Mouse (Mus musculus) MEL-GATA-1-ER (cell line): ENCODE data around the gene Cmtm3.

Experiments
- DNase-seq: peaks from one replicate; pipeline ENCODE4 v3.0.0-alpha.2; 2012; ENCODE audit warnings: low read depth; ENCODE audit errors: extremely low read depth

Gene Cmtm3

DNA sequence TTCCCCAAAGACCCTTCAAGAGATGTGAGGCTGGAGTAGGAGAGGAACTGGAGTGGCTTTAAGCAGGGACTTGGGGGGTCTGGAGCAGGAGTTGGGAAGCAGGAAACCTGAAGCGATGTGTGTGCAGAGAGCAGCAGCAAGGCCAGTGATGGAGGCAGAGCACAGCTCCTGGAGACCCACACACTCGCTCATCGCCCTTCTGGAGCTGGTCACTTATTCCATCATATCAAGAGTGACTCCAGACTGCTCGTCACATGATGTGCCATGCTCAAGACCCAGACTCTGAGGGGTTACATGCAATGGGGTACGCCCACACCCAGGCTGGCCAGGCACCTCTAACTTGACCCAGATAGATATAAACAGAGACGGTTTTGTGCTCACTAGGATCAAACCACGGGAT, 41.1 kb downstream of the Cmtm3 start:
- no peak for DNase-seq

GRCm38 (mm10) chr8:104380961-104381411, 41.8 kb downstream of the Cmtm3 start:
- DNase-seq: no peak

GRCm38 (mm10) chr8:104383296-104383695, 44.1 kb downstream of the Cmtm3 start:
- DNase-seq: no peak

GRCm38 (mm10) chr8:104383977-104384376, 44.8 kb downstream of the Cmtm3 start:
- no peak for DNase-seq

DNA sequence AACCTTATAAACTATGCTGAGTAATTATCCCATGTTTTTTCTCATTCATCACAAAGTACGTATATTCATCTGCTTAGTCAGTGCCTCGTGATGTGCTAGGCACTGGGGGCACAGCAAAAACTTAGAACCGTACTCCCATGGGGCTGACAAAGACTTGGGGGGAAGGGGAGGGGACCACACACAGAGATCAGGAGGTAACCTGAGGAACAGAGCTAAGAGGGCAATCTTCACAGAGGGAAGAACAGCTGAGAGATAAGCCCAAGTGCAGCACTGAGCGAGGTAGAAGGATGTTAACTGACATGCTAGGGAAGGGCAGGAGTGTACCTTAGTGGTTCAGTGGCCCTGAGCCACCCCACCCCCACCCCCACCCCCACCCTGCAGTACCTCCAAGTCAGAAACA, 47.5 kb downstream of the Cmtm3 start:
- DNase-seq: no peak

GRCm38 (mm10) chr8:104387501-104387900, 48.3 kb downstream of the Cmtm3 start:
- no peak for DNase-seq

GRCm38 (mm10) chr8:104387980-104388379, 48.8 kb downstream of the Cmtm3 start:
- DNase-seq: no peak

DNA sequence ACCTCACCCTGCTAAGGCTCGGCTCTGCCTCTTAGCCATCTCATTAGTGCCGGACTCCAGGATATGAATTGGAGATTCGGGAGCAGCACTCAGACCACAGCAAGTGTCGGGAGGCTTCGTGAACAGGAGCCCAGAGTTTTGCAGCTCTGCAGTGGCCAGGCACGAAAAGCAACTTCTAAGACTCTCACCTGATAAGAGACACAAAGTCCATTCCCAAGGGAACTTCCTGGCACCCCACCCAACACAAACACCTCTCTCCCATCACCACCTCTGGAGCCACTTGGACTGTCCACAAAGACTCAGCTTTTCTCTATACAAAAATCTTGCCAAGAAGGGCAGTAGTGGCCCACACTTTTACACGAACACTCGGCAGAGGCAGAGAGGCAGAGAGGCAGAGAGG, 51.0 kb downstream of the Cmtm3 start:
- DNase-seq: no peak

DNA sequence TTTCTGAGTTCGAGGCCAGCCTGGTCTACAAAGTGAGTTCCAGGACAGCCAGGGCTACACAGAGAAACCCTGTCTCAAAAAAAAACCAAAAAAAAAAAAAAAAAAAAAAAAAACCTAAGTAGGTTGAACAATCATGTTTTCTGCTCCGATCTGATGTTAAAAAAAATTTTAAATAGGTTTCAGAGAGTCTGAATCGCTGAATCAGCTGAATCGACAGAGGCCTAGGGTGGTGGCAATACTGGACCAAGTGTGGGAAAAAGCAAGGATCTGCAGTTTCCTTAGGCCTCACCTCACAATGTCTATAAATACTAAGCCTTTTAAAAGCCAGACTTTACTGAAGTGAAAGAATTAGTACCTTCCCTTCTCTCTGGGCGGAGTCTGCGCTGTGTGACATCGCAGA, 53.9 kb downstream of the Cmtm3 start:
- no peak for DNase-seq

DNA sequence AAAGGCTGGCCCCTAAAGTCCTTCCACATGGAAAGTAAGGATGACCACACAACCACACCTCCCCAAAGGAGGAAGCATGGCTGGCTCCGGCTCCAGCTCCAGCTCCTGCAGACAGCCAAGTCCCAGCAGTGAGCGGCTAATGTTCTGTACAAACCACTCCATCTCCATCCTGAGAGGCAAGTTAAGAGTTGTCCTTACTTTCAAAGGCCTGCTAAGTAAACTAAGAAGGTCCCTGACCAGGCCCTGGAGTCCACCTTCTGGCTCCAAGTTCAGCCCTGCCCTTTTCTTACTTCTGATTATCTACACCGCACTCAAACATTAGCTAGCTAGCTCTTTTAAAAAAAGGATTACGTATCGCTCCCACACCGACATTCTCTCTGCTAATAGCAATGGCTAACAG, 54.6 kb downstream of the Cmtm3 start:
- no peak for DNase-seq

- peak; percentile 7 for DNase-seq
These were observed 55.8 kb downstream of the Cmtm3 start for GRCm38 (mm10) chr8:104394801-104395702.

DNA sequence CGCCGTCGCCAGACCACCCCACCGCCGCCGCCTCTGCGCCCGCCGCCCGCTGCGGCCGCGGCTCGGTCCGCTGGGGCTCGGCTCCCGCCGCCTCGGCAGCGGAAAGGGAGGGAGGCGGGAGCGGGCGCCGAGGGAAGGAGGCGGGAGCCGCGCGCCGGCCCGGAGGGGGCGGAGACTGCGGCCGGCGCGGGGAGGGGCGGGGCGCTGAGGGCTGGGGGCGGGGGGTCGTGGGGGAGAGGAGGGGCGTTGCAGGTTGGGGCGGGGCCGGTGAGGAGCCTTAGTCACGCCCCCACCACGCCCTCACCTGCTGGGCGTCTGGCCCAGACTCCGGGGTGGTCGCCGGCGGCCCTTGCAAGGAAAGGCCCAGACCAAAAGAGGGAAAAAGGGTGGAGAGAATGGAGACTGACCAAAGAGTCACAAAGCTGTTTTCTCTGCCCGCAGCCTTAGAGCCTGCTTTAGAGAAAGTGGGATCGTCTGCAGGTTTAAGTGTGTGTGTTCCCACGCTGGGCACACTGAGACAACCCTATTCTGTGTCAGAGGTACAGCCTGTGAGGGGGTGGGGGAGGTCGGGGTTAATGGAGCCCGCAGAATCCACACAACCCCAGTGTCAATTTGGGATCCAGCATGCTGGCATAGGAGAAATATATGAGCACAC, 56.6 kb downstream of the Cmtm3 start, which contains the start of gene Cmtm4:
Cmtm4 (minus strand) TSS at position 105 of the 655 bp plus-strand sequence.
- peak; percentile 9 for DNase-seq
